Mouse (Mus musculus) limb, embryonic 14.5 days (tissue): ENCODE measurements around the gene Efna5. TPM values are rescaled to one million over a fixed set of nuclear protein-coding genes. Genes with fewer than 3 reads are reported as not detected.
A peak's percentile ranks its signal among the peaks of the same experiment; 100 is the strongest.

Experiments
- ATAC-seq: fragments of 200-750 bp; cut with Nextera tagmentation; 2 replicates; pipeline ENCODE4 v1.8.0; 2017; ENCODE audit warnings: low read depth, moderate number of reproducible peaks, moderate TSS enrichment; ENCODE audit not compliant: low FRiP score
- DNase-seq: peaks from one replicate; pipeline ENCODE4 v3.0.0-alpha.2; 2015; ENCODE audit warnings: low spot score
- H3K27ac ChIP-seq: fragments of 300-500 bp; sonication (generic); replicated peaks from 2 replicates; pipeline ENCODE4 v1.5.1; 2014; ENCODE audit warnings: low read depth, mild to moderate bottlenecking, low read length, moderate library complexity, mixed read lengths
- H3K27me3 ChIP-seq: fragments of 300-500 bp; sonication (generic); 2 replicates; pipeline ENCODE4 v1.6.1; 2014; ENCODE audit warnings: low read length, mixed read lengths; ENCODE audit not compliant: control insufficient read depth, insufficient read depth
- H3K36me3 ChIP-seq: fragments of 300-500 bp; sonication (generic); 2 replicates; pipeline ENCODE4 v1.6.1; 2014; ENCODE audit warnings: mild to moderate bottlenecking, low read length, moderate library complexity, mixed read lengths; ENCODE audit not compliant: control insufficient read depth, insufficient read depth
- H3K4me1 ChIP-seq: fragments of 300-500 bp; sonication (generic); 2 replicates; pipeline ENCODE4 v1.6.1; 2014; ENCODE audit warnings: antibody characterized with exemption, low read length, mixed read lengths; ENCODE audit not compliant: control insufficient read depth, insufficient read depth
- H3K4me2 ChIP-seq: fragments of 300-500 bp; sonication (generic); replicated peaks from 2 replicates; pipeline ENCODE4 v1.6.1; 2014; ENCODE audit warnings: low read depth, mild to moderate bottlenecking, low read length, moderate library complexity; ENCODE audit not compliant: severe bottlenecking
- H3K4me3 ChIP-seq: fragments of 300-500 bp; sonication (generic); replicated peaks from 2 replicates; pipeline ENCODE4 v1.5.1; 2014; ENCODE audit warnings: low read length
- H3K9ac ChIP-seq: fragments of 300-500 bp; sonication (generic); 2 replicates; pipeline ENCODE4 v1.6.1; 2014; ENCODE audit warnings: mild to moderate bottlenecking, low read depth, low read length, moderate library complexity; ENCODE audit not compliant: severe bottlenecking
- H3K9me3 ChIP-seq: fragments of 300-500 bp; sonication (generic); 2 replicates; pipeline ENCODE4 v1.6.1; 2016; ENCODE audit warnings: low read length; ENCODE audit not compliant: control insufficient read depth
- POLR2A ChIP-seq: fragments of 200-500 bp; IDR thresholded peaks from 2 replicates; pipeline ENCODE4 v1.8.0; 2012; ENCODE audit warnings: inconsistent platforms, mild to moderate bottlenecking, moderate library complexity, borderline replicate concordance; ENCODE audit not compliant: insufficient read depth, insufficient read length; ENCODE audit errors: extremely low read depth
- WGBS: fragments of 180-500 bp; shearing (Covaris S2); extraction: QIAGEN DNeasy Blood & Tissue Kit; methylation state at CpG from one replicate; pipeline ENCODE4 v1.1.7; 2014; 5-methylcytosine and 5-hydroxymethylcytosine counted together
- polyA plus RNA-seq, 2 experiments: library from polyadenylated mRNA; depleted of rRNA in 1 of 2; stranded (reverse) in 1 of 2; unstranded in 1 of 2; fragments of >200 nt; fragmentation: Nextera tagmentation in 1 of 2; extraction: Ambion mirVana in 1 of 2; gene quantifications; 2 replicates each; pipeline versions ENCODE4 v1.2.1 to v1.2.3; 2012 to 2014

Efna5 gene
- polyA plus RNA-seq, 2 experiments: 22.8 to 64.8 TPM

GRCm38 (mm10) chr17:62775976-62776375, 105.1 kb downstream of the Efna5 start:
- Histone ChIP-seq H3K4me3 (no peak overlapping the region), H3K36me3 (no peaks in the 10 kb centered on the region), H3K4me2 (no peak overlapping the region), H3K9me3 (no peaks in the 10 kb centered on the region), H3K27ac (no peak overlapping the region), H3K27me3 (no peaks in the 10 kb centered on the region), H3K4me1 (peaks cover 18% of the 10 kb centered on the region), H3K9ac (no peak overlapping the region)
- ATAC-seq (no peak), DNase-seq (peak; percentile 19)
- WGBS: 51% methylated on average over 2 of the region's 2 CpGs
- TF ChIP-seq POLR2A: no peak

GRCm38 (mm10) chr17:62775401-62775800, 105.7 kb downstream of the Efna5 start:
- WGBS: 90% methylated on average over 5 of the region's 5 CpGs
- no peaks in the 10 kb centered on the region for H3K9me3 ChIP-seq
- no peak overlapping the region for H3K9ac ChIP-seq
- TF ChIP-seq POLR2A: no peak
- no peak overlapping the region for H3K27ac ChIP-seq
- H3K4me2 ChIP-seq: no peak overlapping the region
- no peak for ATAC-seq
- no peaks in the 10 kb centered on the region for H3K36me3 ChIP-seq
- no peak overlapping the region for H3K4me3 ChIP-seq
- DNase-seq: no peak
- H3K27me3 ChIP-seq: no peaks in the 10 kb centered on the region
- H3K4me1 ChIP-seq: peaks cover 13% of the 10 kb centered on the region

- H3K9ac ChIP-seq: no peak overlapping the region
- no peaks in the 10 kb centered on the region for H3K9me3 ChIP-seq
- TF ChIP-seq POLR2A: no peak
- H3K27me3 ChIP-seq: no peaks in the 10 kb centered on the region
- WGBS: 76% methylated on average over 7 of the region's 7 CpGs
- H3K27ac ChIP-seq: no peak overlapping the region
- H3K36me3 ChIP-seq: no peaks in the 10 kb centered on the region
- no peak for ATAC-seq
- no peak overlapping the region for H3K4me3 ChIP-seq
- no peak overlapping the region for H3K4me2 ChIP-seq
- no peak for DNase-seq
- H3K4me1 ChIP-seq: peaks cover 9% of the 10 kb centered on the region
Measured at GRCm38 (mm10) chr17:62774749-62775148, 106.4 kb downstream of the Efna5 start.

GRCm38 (mm10) chr17:62766705-62767104, 114.4 kb downstream of the Efna5 start:
- WGBS: 44% methylated on average over 4 of the region's 4 CpGs
- Histone ChIP-seq H3K27me3 (no peaks in the 10 kb centered on the region), H3K27ac (no peak overlapping the region), H3K36me3 (no peaks in the 10 kb centered on the region), H3K4me3 (no peak overlapping the region), H3K4me2 (no peak overlapping the region), H3K9me3 (no peaks in the 10 kb centered on the region), H3K9ac (no peak overlapping the region), H3K4me1 (peaks cover 5% of the 10 kb centered on the region)
- no peak for TF ChIP-seq POLR2A
- ATAC-seq (no peak), DNase-seq (no peak)

GRCm38 (mm10) chr17:62765165-62765564, 116.0 kb downstream of the Efna5 start:
- no peaks in the 10 kb centered on the region for H3K36me3 ChIP-seq
- H3K4me1 ChIP-seq: peaks cover 17% of the 10 kb centered on the region
- H3K9me3 ChIP-seq: no peaks in the 10 kb centered on the region
- H3K27ac ChIP-seq: no peak overlapping the region
- TF ChIP-seq POLR2A: no peak
- H3K4me2 ChIP-seq: no peak overlapping the region
- H3K27me3 ChIP-seq: no peaks in the 10 kb centered on the region
- no peak overlapping the region for H3K9ac ChIP-seq
- DNase-seq (no peak), ATAC-seq (no peak)
- 60% methylated on average over 4 of the region's 4 CpGs for WGBS
- H3K4me3 ChIP-seq: no peak overlapping the region

GRCm38 (mm10) chr17:62756951-62757350, 124.2 kb downstream of the Efna5 start:
- no peak for ATAC-seq
- Histone ChIP-seq H3K9ac (no peak overlapping the region), H3K27ac (no peak overlapping the region), H3K4me3 (no peak overlapping the region), H3K36me3 (no peaks in the 10 kb centered on the region; the same call in 1 of the 2 replicates), H3K27me3 (no peaks in the 10 kb centered on the region), H3K9me3 (no peaks in the 10 kb centered on the region), H3K4me1 (peaks cover 13% of the 10 kb centered on the region), H3K4me2 (no peak overlapping the region)
- no peak for TF ChIP-seq POLR2A
- 83% methylated on average over 3 of the region's 3 CpGs for WGBS
- no peak for DNase-seq
